Comparison of ENCODE assay signal across 8 mouse cellular contexts in genomic region chr4:132756974-132757373, GRCm38 (mm10). TPM values are rescaled to one million over a fixed set of nuclear protein-coding genes. Genes with fewer than 3 reads are reported as not detected.
DNase-seq lines count a peak whose midpoint lies in the region; ATAC-seq and TF ChIP-seq lines count a peak whose summit lies in the region.

Smpdl3b (minus strand) TSS chr4:132757252.

- peak within 1 kb of the TSS; percentile 63 for H3K9ac ChIP-seq in forebrain, embryonic 11.5 days (ENCODE audit: low read length)
- peak within 1 kb of the TSS; percentile 74 for H3K9ac ChIP-seq in heart, embryonic 14.5 days (ENCODE audit: low read length)
- H3K9ac ChIP-seq in kidney, postnatal 0 days (ENCODE audit: low read depth, low read length), result peak within 1 kb of the TSS; percentile 49
- H3K9ac ChIP-seq in liver, embryonic 12.5 days, result no peak within 1 kb of the TSS

- H3K4me1 ChIP-seq in forebrain, embryonic 11.5 days (replicated peaks; ENCODE audit: control insufficient read depth, insufficient read depth, low read length), result peaks cover 5% of the 10 kb centered on the region; the same call in 1 of the 2 replicates
- peaks cover 0 to 4% of the 10 kb centered on the region in 2 experiments; a peak in 2 of 4 replicates for H3K4me1 ChIP-seq in heart, embryonic 14.5 days (ENCODE audit: control insufficient read depth in 2 of 2, insufficient read depth in 2 of 2, low read length in 2 of 2)
- peaks cover 6% of the 10 kb centered on the region for H3K4me1 ChIP-seq in kidney, postnatal 0 days (replicated peaks; ENCODE audit: insufficient read depth, low read length)
- H3K4me1 ChIP-seq in liver, embryonic 12.5 days, result 0 out of 2 replicates have a peak, but pooled peaks cover 14% of the 10 kb centered on the region

- no peaks in the 10 kb centered on the region for H3K36me3 ChIP-seq in C2C12 (ENCODE audit: control insufficient read depth, insufficient read depth)
- H3K36me3 ChIP-seq in forebrain, embryonic 11.5 days (ENCODE audit: control insufficient read depth, insufficient read depth, low read length), result no peaks in the 10 kb centered on the region
- no peaks in the 10 kb centered on the region for H3K36me3 ChIP-seq in heart, embryonic 14.5 days (ENCODE audit: control insufficient read depth, insufficient read depth, low read length)
- H3K36me3 ChIP-seq in kidney, postnatal 0 days (ENCODE audit: insufficient read depth, low read length), result no peaks in the 10 kb centered on the region
- H3K36me3 ChIP-seq in liver, embryonic 12.5 days, result no peaks in the 10 kb centered on the region

- H3K79me2 ChIP-seq in C2C12 (ENCODE audit: control insufficient read depth, insufficient read depth), result peaks cover 10% of the 10 kb centered on the region

- 2% methylated on average over 22 of the region's 22 CpGs for WGBS in forebrain, embryonic 11.5 days
- under 1% methylated on average over 22 of the region's 22 CpGs for WGBS in heart, embryonic 14.5 days
- WGBS in kidney, postnatal 0 days, result under 1% methylated on average over 22 of the region's 22 CpGs
- WGBS in liver, embryonic 12.5 days (ENCODE audit: insufficient replicate concordance), result 3% methylated on average over 22 of the region's 22 CpGs

- no peak within 1 kb of the TSS for H3K27ac ChIP-seq in forebrain, embryonic 11.5 days (ENCODE audit: low read depth, low read length)
- H3K27ac ChIP-seq in heart, embryonic 14.5 days (replicated peaks in 1 of 2; ENCODE audit: control insufficient read depth in 1 of 2, insufficient read depth in 1 of 2, low read depth in 2 of 2, low read length in 2 of 2), result no peak within 1 kb of the TSS
- 0 out of 2 replicates have a peak within 1 kb of the TSS, but pooled peaks have one; percentile 15 for H3K27ac ChIP-seq in kidney, postnatal 0 days
- no peak within 1 kb of the TSS for H3K27ac ChIP-seq in liver, embryonic 12.5 days

- H3ac ChIP-seq in C2C12 (ENCODE audit: control insufficient read depth, insufficient read length, low read depth), result peak within 1 kb of the TSS; percentile 81

- TF ChIP-seq CTCF in C2C12 (IDR thresholded peaks at IDR 0.05; ENCODE audit: control insufficient read depth, insufficient read depth, insufficient read length), result peak; percentile 8
- peak; percentile 69 for TF ChIP-seq CTCF in kidney, postnatal 0 days (IDR thresholded peaks at IDR 0.05; ENCODE audit: low read depth)

- no peaks in the 10 kb centered on the region for H3K9me3 ChIP-seq in forebrain, embryonic 11.5 days (ENCODE audit: control insufficient read depth, low read length)
- no peaks in the 10 kb centered on the region for H3K9me3 ChIP-seq in heart, embryonic 14.5 days (ENCODE audit: control insufficient read depth, low read length)
- H3K9me3 ChIP-seq in kidney, postnatal 0 days (replicated peaks; ENCODE audit: low read length), result no peaks in the 10 kb centered on the region
- no peaks in the 10 kb centered on the region for H3K9me3 ChIP-seq in liver, embryonic 12.5 days (replicated peaks)

- peak within 1 kb of the TSS; percentile 71 for H3K4me2 ChIP-seq in forebrain, embryonic 11.5 days (ENCODE audit: low read depth, low read length, severe bottlenecking)
- H3K4me2 ChIP-seq in heart, embryonic 14.5 days (ENCODE audit: low read length), result peak within 1 kb of the TSS; percentile 98
- H3K4me2 ChIP-seq in kidney, postnatal 0 days (ENCODE audit: low read length), result peak within 1 kb of the TSS; percentile 83
- H3K4me2 ChIP-seq in liver, embryonic 12.5 days, result peak within 1 kb of the TSS; percentile 70

- DNase-seq in adrenal gland, postnatal 36 days, result peak; percentile 82 to 87
- DNase-seq in forebrain, embryonic 11.5 days (ENCODE audit: low spot score), result peak; percentile 87
- DNase-seq in kidney, postnatal 0 days (ENCODE audit: low spot score), result peak; percentile 93
- peak; percentile 68 for DNase-seq in naive thymus-derived CD4-positive, alpha-beta T cell, adult 2 months (ENCODE audit: low read depth)
- peak; percentile 83 for DNase-seq in testis, postnatal 10 days (ENCODE audit: low spot score)

- H3K79me3 ChIP-seq in C2C12 (ENCODE audit: low read depth), result no peaks in the 10 kb centered on the region

- ATAC-seq in forebrain, embryonic 11.5 days (replicated peaks; ENCODE audit: low FRiP score), result peak; percentile 75
- ATAC-seq in heart, embryonic 14.5 days (ENCODE audit: insufficient number of reproducible peaks, insufficient read depth, low FRiP score, low read depth), result peak; percentile 69; the same call in 1 of the 2 replicates
- ATAC-seq in kidney, postnatal 0 days (replicated peaks; ENCODE audit: low FRiP score, low read depth), result peak; percentile 88
- no peak for ATAC-seq in liver, embryonic 12.5 days

- H3K4me3 ChIP-seq in C2C12 (ENCODE audit: insufficient read depth, poor library complexity, severe bottlenecking), result peak within 1 kb of the TSS; percentile 41
- H3K4me3 ChIP-seq in forebrain, embryonic 11.5 days (ENCODE audit: low read depth, low read length), result peak within 1 kb of the TSS; percentile 33
- peak within 1 kb of the TSS; percentile 51 to 54 for H3K4me3 ChIP-seq in heart, embryonic 14.5 days (ENCODE audit: control insufficient read depth in 1 of 2, insufficient read depth in 1 of 2, low read depth in 1 of 2, low read length in 2 of 2)
- peak within 1 kb of the TSS; percentile 37 for H3K4me3 ChIP-seq in kidney, postnatal 0 days (replicated peaks; ENCODE audit: low read depth, low read length)
- peak within 1 kb of the TSS; percentile 39 for H3K4me3 ChIP-seq in liver, embryonic 12.5 days

- no peaks in the 10 kb centered on the region for H3K27me3 ChIP-seq in C2C12 (ENCODE audit: control insufficient read depth, insufficient read depth, insufficient read length)
- peaks cover 2% of the 10 kb centered on the region; the same call in 1 of the 2 replicates for H3K27me3 ChIP-seq in forebrain, embryonic 11.5 days (ENCODE audit: control insufficient read depth, insufficient read depth, low read length)
- peaks cover 9% of the 10 kb centered on the region; the same call in 1 of the 2 replicates for H3K27me3 ChIP-seq in heart, embryonic 14.5 days (ENCODE audit: control insufficient read depth, insufficient read depth, low read length)
- no peaks in the 10 kb centered on the region for H3K27me3 ChIP-seq in kidney, postnatal 0 days (ENCODE audit: insufficient read depth, low read length)
- peaks cover 49% of the 10 kb centered on the region for H3K27me3 ChIP-seq in liver, embryonic 12.5 days (replicated peaks)

TF ChIP-seq in C2C12, 6 proteins besides CTCF, POLR2A, EP300 and RAD21:
- TF ChIP-seq MYOG (IDR thresholded peaks at IDR 0.05; ENCODE audit: control insufficient read depth, extremely low read depth, insufficient read length) (no peak), MYOD1 (IDR thresholded peaks at IDR 0.05; ENCODE audit: control insufficient read depth, insufficient read length, low read depth) (no peak), FOSL1 (IDR thresholded peaks at IDR 0.05; ENCODE audit: insufficient read depth, low read length, poor library complexity, severe bottlenecking) (no peak), USF1 (IDR thresholded peaks at IDR 0.05; ENCODE audit: low read depth) (peak; percentile 24), CEBPB (IDR thresholded peaks at IDR 0.05; ENCODE audit: low read depth) (peak; percentile 30), MAX (IDR thresholded peaks at IDR 0.05) (peak; percentile 98)

RNA-seq across cellular contexts. Expression of gene Smpdl3b, which starts in this region (rescaled TPM):
- polyA plus RNA-seq in C2C12 (2012; fragmentation: generic; extraction: Trizol), result 21.4 TPM
- 10 to 100 TPM in 1 of 2 experiments, under 1 TPM in 1; 0.99 to 31.3 TPM for total RNA-seq in adrenal gland, postnatal 36 days (2021)
- polyA plus RNA-seq in forebrain, embryonic 11.5 days (2014; fragmentation: Nextera tagmentation; extraction: Ambion mirVana), result 3.8 and 4.6 TPM in 2 replicates
- 4.4 TPM in 2 replicates for polyA plus RNA-seq in heart, embryonic 14.5 days (2014; fragmentation: Nextera tagmentation; extraction: Ambion mirVana)
- polyA plus RNA-seq in kidney, postnatal 0 days (2015; fragmentation: Nextera tagmentation; extraction: Ambion mirVana), result 9.0 and 9.5 TPM in 2 replicates
- 1.9 and 2.0 TPM in 2 replicates for polyA plus RNA-seq in liver, embryonic 12.5 days (2016; fragmentation: Nextera tagmentation; extraction: Ambion mirVana)
